Mouse (Mus musculus) embryonic stem cell, embryonic (primary cell): ENCODE results near the gene Kctd10.

ENCODE experiments used
- CTCF ChIA-PET, 4 experiments: fragments of 300-600 bp in 2 of 4; fragments of 350-600 bp in 2 of 4; sonication (Branson Sonifier 250); formaldehyde crosslinking; loops; one replicate each; lab custom pipeline; 2022; ENCODE audit warnings: inconsistent platforms in 2 of 4; lab: Charles Lee
- POLR2A ChIA-PET, 4 experiments: fragments of 300-600 bp in 2 of 4; fragments of 350-600 bp in 2 of 4; sonication (Branson Sonifier 250); formaldehyde crosslinking; loops; one replicate each; lab custom pipeline; 2022; ENCODE audit warnings: antibody characterized with exemption in 4 of 4, inconsistent platforms in 1 of 4; lab: Charles Lee

The Kctd10 gene

GRCm38 (mm10) chr5:114380209-114381012, at the start of gene Kctd10, which contains the start of gene Ube3b:
TSS of gene Kctd10 (minus strand) at chr5:114380508.
TSS of gene Ube3b (plus strand) at chr5:114380607.
- POLR2A ChIA-PET, result interaction anchor here (0.6 to 1.2 kb wide), 32 partner anchors 8 to 1480 kb away, joined by 3 to 7 read pairs (median 4); partner anchors contain the start of genes Mmab (in 1 of the 4), Mvk (in 1 of the 4) and Ung (in 1 of the 4)
- CTCF ChIA-PET, result interaction anchor here (0.6 to 1.6 kb wide), 18 partner anchors 12 to 1926 kb away, joined by 3 to 8 read pairs (median 4); no protein-coding TSS in a partner anchor

DNA sequence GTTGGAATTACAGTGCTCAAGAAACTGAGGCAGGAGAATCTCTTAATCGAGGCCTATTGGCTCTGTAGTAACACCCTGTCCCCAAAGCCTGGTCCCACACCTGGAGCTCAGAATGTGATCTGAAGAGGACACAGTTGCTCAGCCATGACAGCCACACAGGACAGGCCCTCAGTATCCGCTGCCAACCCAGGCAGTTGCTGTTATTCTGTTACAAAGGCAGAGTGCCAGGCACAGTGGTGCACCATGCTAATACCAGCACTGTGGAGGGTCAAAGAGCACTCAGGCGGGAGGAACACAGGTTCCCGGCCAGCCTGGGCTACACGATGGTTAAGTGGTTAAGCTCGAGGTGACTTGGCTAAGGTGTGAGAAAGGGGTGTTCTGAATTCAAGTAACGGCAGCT, 49.5 kb upstream of the Kctd10 start:
- ChIA-PET POLR2A (interaction anchor here in 2 of 4 experiments (1.0 to 1.5 kb wide), 6 partner anchors 9 to 112 kb away, joined by 3 to 4 read pairs (median 3); partner anchors contain the start of genes Mmab (in 1 of the 2) and Mvk (in 1 of the 2)), CTCF (interaction anchor here in 1 of 4 experiments (1.2 kb wide), 1 partner anchor 31 kb away, joined by 3 read pairs; no protein-coding TSS in a partner anchor)

DNA sequence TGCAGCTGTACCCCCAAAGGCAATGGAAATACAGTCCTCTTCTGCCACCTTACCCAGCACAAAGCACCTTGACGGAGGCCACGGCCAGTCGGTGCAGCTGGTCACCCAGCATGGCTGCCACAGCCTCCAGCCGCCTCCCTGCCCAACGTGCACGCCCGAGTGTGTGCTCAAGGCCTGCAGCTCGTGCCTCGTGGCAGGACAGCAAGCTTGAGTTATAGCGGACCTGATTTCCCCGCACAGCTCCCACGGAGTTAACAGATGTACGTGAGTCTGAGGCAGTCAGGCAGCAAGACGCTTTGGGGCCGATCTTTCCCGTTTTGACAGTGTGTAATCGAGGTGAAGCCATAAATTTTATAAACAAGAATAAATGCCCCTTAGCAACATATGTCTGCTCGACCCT, 48.3 kb upstream of the Kctd10 start:
- POLR2A ChIA-PET, result interaction anchor here in 1 of 4 experiments (1.0 to 1.2 kb wide), 4 partner anchors 8 to 33 kb away, joined by 3 to 4 read pairs (median 3); partner anchors contain the start of genes Mmab and Mvk
- CTCF ChIA-PET, result no interaction called here

GRCm38 (mm10) chr5:114426732-114427131, 46.4 kb upstream of the Kctd10 start:
- ChIA-PET POLR2A (interaction anchor here in 1 of 4 experiments (0.9 kb wide), 1 partner anchor 9 kb away, joined by 4 read pairs; no protein-coding TSS in a partner anchor), CTCF (no interaction called here)

DNA sequence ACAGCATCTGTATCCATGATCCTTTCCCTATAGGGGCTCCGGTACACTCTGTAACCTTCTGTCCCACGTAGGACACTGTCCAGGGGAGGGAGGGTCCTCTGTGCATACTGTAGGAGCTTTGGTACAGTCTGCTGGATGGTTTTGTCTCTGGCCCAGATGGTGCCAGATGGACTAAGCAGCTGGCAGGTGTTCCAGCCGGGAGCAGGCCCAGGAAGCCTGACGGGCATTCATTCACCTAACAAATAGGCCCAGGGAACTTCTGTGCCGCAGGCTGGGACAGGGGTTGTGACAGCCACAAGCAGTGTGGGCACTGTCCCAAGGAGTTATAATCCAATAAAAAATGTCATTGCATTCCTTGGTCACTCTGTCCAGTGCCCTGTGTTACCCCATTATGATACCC, 43.7 kb upstream of the Kctd10 start:
- CTCF ChIA-PET, result interaction anchor here in 2 of 4 experiments (0.6 kb wide), 2 partner anchors 85 to 1225 kb away, joined by 5 read pairs; no protein-coding TSS in a partner anchor
- POLR2A ChIA-PET, result interaction anchor here in 3 of 4 experiments (1.3 to 1.9 kb wide), 4 partner anchors 13 to 20 kb away, joined by 3 to 5 read pairs (median 4); partner anchors contain the start of genes Mmab (in 2 of the 3) and Mvk (in 2 of the 3)

DNA sequence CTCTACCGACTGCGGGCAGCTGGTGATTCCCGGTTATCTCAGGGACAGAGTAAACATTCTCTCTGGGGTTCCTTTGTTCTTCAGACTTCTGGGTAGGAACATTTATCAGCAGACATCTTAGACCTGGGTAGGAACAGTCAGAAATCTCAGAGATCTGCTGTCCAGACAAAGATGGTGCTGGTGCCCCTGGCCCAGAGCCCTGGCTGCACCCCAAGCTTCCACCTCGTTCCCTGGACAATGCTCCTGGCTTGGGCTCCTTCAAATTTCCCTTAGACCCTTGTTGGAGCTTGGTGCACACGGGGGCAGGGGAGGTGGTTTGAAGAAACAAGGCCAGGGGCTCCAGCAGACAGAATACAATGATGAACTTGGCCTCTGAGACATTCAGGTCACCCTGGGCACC, 42.3 kb upstream of the Kctd10 start:
- POLR2A ChIA-PET, result interaction anchor here in 2 of 4 experiments (0.9 to 2.0 kb wide), 5 partner anchors 9 to 246 kb away, joined by 3 to 5 read pairs (median 4); partner anchors contain the start of gene Mmab (in 1 of the 2)
- CTCF ChIA-PET, result interaction anchor here in 1 of 4 experiments (0.9 to 1.2 kb wide), 3 partner anchors 40 to 175 kb away, joined by 3 to 4 read pairs (median 3); no protein-coding TSS in a partner anchor

DNA sequence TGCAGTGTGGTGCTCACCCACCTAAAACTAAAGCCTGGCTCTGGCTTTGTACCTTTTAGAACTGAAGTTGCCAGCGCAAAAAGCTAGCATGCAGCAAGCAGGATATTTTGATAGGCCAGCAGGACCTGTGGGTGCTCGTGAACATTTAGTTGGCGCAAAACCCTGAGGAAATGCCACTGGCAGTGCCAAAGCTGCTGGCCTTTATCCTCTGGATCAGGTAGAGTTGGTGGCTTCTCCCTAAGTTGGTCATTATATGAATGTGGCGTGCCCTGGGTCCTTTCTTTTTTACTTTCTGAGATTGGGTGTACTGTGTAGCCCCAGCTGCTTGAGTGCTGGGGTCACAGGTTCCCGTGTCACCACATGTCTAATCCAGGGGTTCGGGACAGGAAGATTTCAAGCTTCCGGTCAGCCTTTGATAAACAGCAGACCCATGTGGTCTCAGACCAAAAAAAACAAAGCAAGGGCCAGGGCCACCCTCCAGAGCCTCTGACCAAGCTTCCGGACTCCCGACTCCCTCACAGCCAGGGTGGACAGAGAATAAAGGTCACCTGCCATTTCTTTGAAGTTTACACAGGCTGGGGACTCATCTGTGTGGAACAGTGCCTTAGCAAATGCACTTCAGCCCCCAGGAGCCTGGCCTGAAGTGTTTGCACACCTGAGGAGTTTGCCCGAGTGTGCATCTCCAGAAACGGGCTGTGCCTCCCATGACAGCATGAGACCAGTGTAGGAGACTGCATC, 41.4 kb upstream of the Kctd10 start:
- CTCF ChIA-PET, result interaction anchor here in 2 of 4 experiments (0.5 to 2.3 kb wide), 5 partner anchors 38 to 608 kb away, joined by 3 to 5 read pairs (median 4); no protein-coding TSS in a partner anchor
- POLR2A ChIA-PET, result interaction anchor here in 3 of 4 experiments (0.8 to 5.0 kb wide), 14 partner anchors 9 to 146 kb away, joined by 3 to 28 read pairs (median 4); partner anchors contain the start of genes Mmab (in 3 of the 3), Mvk (in 3 of the 3) and Fam222a (in 1 of the 3)

DNA sequence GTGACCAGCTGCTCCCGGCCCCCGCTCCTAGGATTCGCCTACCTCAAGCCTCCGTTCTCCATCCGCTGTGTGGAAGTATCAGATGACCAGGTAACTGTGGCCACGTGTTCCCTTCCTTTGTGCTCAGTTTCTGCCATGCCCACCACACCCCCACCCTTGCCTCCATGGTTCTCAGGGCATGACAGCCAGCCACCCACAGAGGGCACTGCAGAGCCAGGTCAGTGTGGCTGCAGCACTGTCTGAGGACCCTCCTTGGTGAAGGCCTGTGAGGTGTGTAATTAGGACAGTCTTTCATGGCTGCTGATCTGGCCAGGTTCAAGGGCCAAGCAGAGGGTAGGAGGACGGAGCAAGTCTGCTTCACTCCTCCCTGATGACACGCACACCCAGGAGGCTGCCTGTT, 38.2 kb upstream of the Kctd10 start:
- CTCF ChIA-PET, result interaction anchor here in 3 of 4 experiments (0.9 to 1.6 kb wide), 3 partner anchors 14 to 103 kb away, joined by 3 to 4 read pairs (median 4); no protein-coding TSS in a partner anchor
- POLR2A ChIA-PET, result interaction anchor here in 3 of 4 experiments (0.7 to 5.0 kb wide), 6 partner anchors 11 to 145 kb away, joined by 3 to 28 read pairs (median 3); partner anchors contain the start of genes Foxn4 (in 1 of the 3), Mmab (in 1 of the 3) and Mvk (in 1 of the 3)

GRCm38 (mm10) chr5:114416855-114417254, 36.5 kb upstream of the Kctd10 start:
- POLR2A ChIA-PET, result interaction anchor here in 3 of 4 experiments (0.7 to 5.0 kb wide), 7 partner anchors 8 to 240 kb away, joined by 3 to 28 read pairs (median 3); partner anchors contain the start of genes Kctd10 (in 1 of the 3), Mmab (in 1 of the 3), Mvk (in 1 of the 3) and Ube3b (in 1 of the 3)
- CTCF ChIA-PET, result interaction anchor here in 1 of 4 experiments (0.6 kb wide), 1 partner anchor 125 kb away, joined by 6 read pairs; no protein-coding TSS in a partner anchor

- CTCF ChIA-PET, result no interaction called here
- POLR2A ChIA-PET, result interaction anchor here in 1 of 4 experiments (1.8 kb wide), 1 partner anchor 45 kb away, joined by 4 read pairs; no protein-coding TSS in a partner anchor
These were observed 35.3 kb upstream of the Kctd10 start for GRCm38 (mm10) chr5:114415606-114416005.

GRCm38 (mm10) chr5:114413067-114413735, 32.9 kb upstream of the Kctd10 start:
- CTCF ChIA-PET, result no interaction called here
- POLR2A ChIA-PET, result interaction anchor here in 2 of 4 experiments (0.7 to 1.3 kb wide), 2 partner anchors 8 to 89 kb away, joined by 4 to 7 read pairs; no protein-coding TSS in a partner anchor

DNA sequence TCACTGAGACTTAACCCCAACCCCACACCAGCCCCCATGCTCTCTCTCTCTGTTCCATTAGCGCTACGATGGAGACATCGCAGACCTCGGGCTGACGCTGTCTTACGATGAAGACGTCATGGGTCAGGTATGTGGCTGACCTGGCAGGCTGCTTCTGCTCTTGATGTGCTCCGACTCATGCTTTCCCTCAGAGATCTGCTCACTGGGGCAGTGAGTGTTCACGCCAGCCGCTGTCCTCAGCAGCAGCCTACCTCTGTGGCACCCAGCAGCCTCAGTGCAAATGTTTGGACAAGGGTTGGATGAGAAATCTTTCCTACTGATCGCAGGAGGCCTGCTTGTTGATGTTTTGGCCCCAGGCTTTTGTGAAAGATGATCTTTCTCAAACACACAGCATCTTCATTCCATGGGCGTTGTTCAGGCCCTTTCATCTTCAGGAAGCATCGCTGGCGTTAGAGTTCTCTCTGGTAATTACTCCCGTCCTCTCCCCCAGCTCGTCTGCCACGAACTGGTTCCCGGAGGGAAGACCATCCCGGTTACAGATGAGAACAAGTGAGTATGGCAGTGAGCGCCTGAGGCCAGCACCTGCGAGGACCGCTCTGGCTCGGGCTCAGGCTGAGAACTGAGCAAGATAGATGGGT, 32.2 kb upstream of the Kctd10 start:
- ChIA-PET POLR2A (interaction anchor here in 3 of 4 experiments (0.6 to 1.3 kb wide), 4 partner anchors 9 to 611 kb away, joined by 3 to 4 read pairs (median 3); no protein-coding TSS in a partner anchor), CTCF (no interaction called here)

- POLR2A ChIA-PET, result interaction anchor here in 3 of 4 experiments (0.5 to 1.5 kb wide), 13 partner anchors 10 to 132 kb away, joined by 3 to 7 read pairs (median 3); partner anchors contain the start of genes Mmab (in 1 of the 3) and Mvk (in 1 of the 3)
- CTCF ChIA-PET, result interaction anchor here in 2 of 4 experiments (0.7 to 1.1 kb wide), 2 partner anchors 51 to 137 kb away, joined by 3 read pairs; partner anchors contain the start of gene Foxn4 (in 1 of the 2)
These were observed 30.1 kb upstream of the Kctd10 start for GRCm38 (mm10) chr5:114410429-114410828.

GRCm38 (mm10) chr5:114408846-114409245, 28.5 kb upstream of the Kctd10 start:
- ChIA-PET POLR2A (interaction anchor here in 1 of 4 experiments (1.0 to 1.7 kb wide), 4 partner anchors 9 to 129 kb away, joined by 3 to 7 read pairs (median 4); no protein-coding TSS in a partner anchor), CTCF (interaction anchor here in 1 of 4 experiments (0.6 kb wide), 1 partner anchor 54 kb away, joined by 3 read pairs; no protein-coding TSS in a partner anchor)

DNA sequence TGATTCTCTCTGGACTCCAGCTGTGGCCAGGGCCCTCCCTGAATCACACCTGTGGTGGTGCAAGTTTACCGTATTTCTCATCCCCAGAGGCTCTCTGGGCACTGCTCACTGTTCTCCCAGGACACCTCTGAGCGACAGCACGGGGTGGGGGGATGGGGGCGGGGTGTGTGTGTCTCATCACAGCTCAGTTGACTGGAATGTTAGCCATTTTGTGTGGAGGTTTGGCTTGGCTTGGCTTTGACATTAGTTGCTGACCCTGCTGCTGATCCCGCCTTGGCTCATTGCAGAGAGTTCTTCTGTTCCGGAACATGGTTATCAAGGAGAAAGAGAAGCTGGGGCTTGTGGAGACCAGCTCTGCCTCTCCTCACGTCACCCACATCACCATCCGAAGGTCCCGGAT, 27.5 kb upstream of the Kctd10 start:
- POLR2A ChIA-PET, result interaction anchor here in 3 of 4 experiments (0.5 to 1.7 kb wide), 6 partner anchors 10 to 141 kb away, joined by 3 to 7 read pairs (median 4); no protein-coding TSS in a partner anchor
- CTCF ChIA-PET, result interaction anchor here in 1 of 4 experiments (1.0 kb wide), 1 partner anchor 99 kb away, joined by 3 read pairs; no protein-coding TSS in a partner anchor
